Mouse (Mus musculus) ovary, adult 2 months (tissue): ENCODE measurements around the gene Trabd2b. TPM values are rescaled to one million over a fixed set of nuclear protein-coding genes. Genes with fewer than 3 reads are reported as not detected.

ENCODE experiments used
- polyA plus RNA-seq: library from polyadenylated mRNA; depleted of rRNA; stranded (reverse); fragments of >200 nt; gene quantifications from 2 replicates; pipeline ENCODE4 v1.2.3, GENCODE M21; 2012; rRNA removed

The Trabd2b gene
- 3.7 and 4.9 TPM in 2 replicates for polyA plus RNA-seq

DNA sequence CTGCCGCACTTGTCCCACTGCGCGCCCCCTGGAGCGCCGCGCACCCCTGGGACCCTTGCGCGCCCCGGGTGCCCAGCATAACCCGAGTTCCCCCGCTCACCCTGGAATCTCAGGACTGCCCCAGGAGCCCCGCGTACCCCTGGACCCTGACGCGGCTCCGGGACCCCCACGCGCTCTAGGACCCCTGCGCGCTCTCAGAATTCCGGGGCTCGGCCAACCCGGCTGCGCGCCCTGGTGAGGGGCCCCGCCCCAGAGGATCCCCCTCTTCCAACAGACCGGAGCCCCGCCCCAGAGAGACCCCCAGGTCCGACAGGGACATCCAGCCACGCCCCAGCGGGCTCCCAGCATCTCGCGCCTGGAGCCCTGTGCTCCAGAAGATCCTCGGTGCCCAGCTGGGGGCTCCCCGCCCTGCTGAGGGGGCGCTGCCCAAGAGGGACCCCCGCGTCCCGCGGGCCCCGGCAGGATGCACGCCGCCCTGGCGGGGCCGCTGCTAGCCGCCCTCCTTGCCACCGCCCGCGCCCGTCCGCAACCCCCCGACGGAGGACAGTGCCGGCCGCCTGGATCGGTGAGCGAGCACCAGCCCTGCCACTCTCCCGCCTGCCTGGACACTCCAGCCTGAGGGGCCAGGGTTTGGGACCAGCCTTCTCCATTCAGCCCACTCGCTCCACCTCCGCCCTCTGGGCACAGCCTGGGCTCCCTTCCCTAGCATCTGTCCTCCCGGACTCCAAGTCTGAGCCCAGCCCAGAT, at the start of gene Trabd2b:
Gene Trabd2b (plus strand): TSS at position 370 of the 747 bp plus-strand sequence.

Other genes with a start within 250 kb of the Trabd2b start
- not detected in 2 replicates for gene Skint11, start 243.3 kb upstream of the Trabd2b start, polyA plus RNA-seq